Mouse (Mus musculus): ENCODE measurements at regions not wholly inside any gene's neighbourhood (a gene's known extent, or its start where the extent isn't known, plus 50 kb on each side); places are given as distances from the start of the nearest gene placed in this dataset.
"Not testable (repeated sequence)": the region's sequence is repeated elsewhere in the genome, so short reads cannot be mapped to it uniquely, and the experiment has no call there.

GRCm38 (mm10) chr12:20802027-20802426, 188.2 kb upstream of the Asap2 start:
- not testable (repeated sequence) for DNase-seq (ENCODE audit: low spot score)

- DNase-seq (ENCODE audit: low spot score): not testable (repeated sequence)
Observed at GRCm38 (mm10) chr12:20805466-20805865, 184.8 kb upstream of the Asap2 start.

- DNase-seq (ENCODE audit: low spot score): no peak
Observed at GRCm38 (mm10) chr12:20806681-20807080, 183.6 kb upstream of the Asap2 start.

- not testable (repeated sequence) for DNase-seq (ENCODE audit: low spot score)
Observed at GRCm38 (mm10) chr12:20813836-20814235, 176.4 kb upstream of the Asap2 start.

GRCm38 (mm10) chr12:20815121-20815520, 175.1 kb upstream of the Asap2 start:
- not testable (repeated sequence) for DNase-seq (ENCODE audit: low spot score)

GRCm38 (mm10) chr12:20815599-20815998, 174.7 kb upstream of the Asap2 start:
- peak; percentile 19 for DNase-seq (ENCODE audit: low spot score)

GRCm38 (mm10) chr12:20843661-20844320, 146.5 kb upstream of the Asap2 start:
- not testable (repeated sequence) for DNase-seq (ENCODE audit: low spot score)

- peak; percentile 5 for DNase-seq (ENCODE audit: low spot score)
Observed at GRCm38 (mm10) chr12:20844873-20845272, 145.4 kb upstream of the Asap2 start.

- DNase-seq (ENCODE audit: low spot score): no peak
Observed at GRCm38 (mm10) chr12:20845297-20845696, 145.0 kb upstream of the Asap2 start.

- not testable (repeated sequence) for DNase-seq (ENCODE audit: low spot score)
Observed at GRCm38 (mm10) chr12:20884104-20884503, 106.2 kb upstream of the Asap2 start.

- peak; percentile 45 for DNase-seq (ENCODE audit: low spot score)
Observed at GRCm38 (mm10) chr12:20920653-20921397, 69.4 kb upstream of the Asap2 start.

GRCm38 (mm10) chr12:20921398-20922023, 68.7 kb upstream of the Asap2 start:
- DNase-seq (ENCODE audit: low spot score): peak; percentile 3

- peak; percentile 37 for DNase-seq (ENCODE audit: low spot score)
Observed at GRCm38 (mm10) chr12:20928966-20929365, 61.3 kb upstream of the Asap2 start.

Data from gastrocnemius, adult 18-20 months (tissue).